Mouse (Mus musculus) megakaryocyte progenitor cell, adult 5-6 weeks (primary cell): ENCODE results near the gene Sorbs1. TPM values are rescaled to one million over a fixed set of nuclear protein-coding genes. Genes with fewer than 3 reads are reported as not detected.

Experiments used
- ATAC-seq: replicated peaks from 2 replicates; pipeline ENCODE4 v1.8.0; 2016; ENCODE audit warnings: mild to moderate bottlenecking, moderate TSS enrichment, inconsistent platforms; ENCODE audit not compliant: poor library complexity
- total RNA-seq, 2 experiments: library from RNA; stranded (forward) in 1 of 2; stranded (reverse) in 1 of 2; fragments of 157-497, 149-512 nt in 1 of 2; fragments of 200-1000 nt in 1 of 2; gene quantifications; 2 replicates each; pipeline versions ENCODE4 v1.2.3 to v1.2.4; 2015 to 2017

The Sorbs1 gene
- total RNA-seq, 2 experiments from 2014 or later = 0.42 to 3.3 TPM

- no peak for ATAC-seq
These were observed 797 bp upstream of the Sorbs1 start for GRCm38 (mm10) chr19:40514376-40514775.

DNA sequence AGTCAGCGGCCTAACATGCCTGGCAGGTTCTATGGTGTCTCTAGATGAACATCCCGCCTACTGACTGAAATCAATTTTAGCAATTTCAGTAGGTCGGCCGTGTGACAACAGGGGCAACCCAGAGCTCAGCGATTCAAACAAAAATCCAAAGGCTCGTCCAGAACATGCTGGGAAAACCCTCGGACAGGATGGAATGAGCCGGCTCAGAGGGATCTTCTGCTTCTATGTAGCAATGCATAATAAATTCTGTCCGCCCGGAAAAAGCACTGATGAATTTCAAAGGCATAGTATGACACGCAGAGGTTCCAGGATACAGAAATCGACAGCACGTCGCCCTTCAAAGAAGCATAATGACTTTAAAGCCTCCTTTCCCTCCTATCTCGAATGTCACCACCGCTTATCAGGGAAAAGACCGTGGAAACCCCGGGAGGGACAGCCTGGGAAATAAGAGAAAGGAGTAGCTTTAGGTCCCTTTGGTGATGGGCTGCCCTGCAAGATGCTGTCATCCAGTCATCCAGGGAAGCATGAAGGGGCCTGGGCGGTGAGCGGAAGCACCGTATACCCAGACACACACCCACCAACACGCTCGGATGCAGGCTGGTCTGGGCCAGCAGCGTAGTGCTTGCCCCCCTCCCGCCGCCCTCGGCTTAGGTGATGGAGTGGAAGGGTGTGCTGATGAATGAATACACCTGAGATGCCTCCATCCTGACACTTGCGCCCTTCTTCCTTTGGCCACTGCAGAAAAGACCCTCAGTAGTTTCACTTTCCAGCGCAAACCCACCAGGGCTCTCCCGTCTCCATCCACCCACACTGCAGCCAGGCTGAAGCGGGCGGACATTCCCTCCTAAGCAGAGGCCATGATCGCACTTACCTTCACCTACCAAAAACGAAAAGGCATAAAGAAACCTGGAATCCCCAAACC is 818 bp downstream of the Sorbs1 start:
- ATAC-seq = peak; percentile 29

DNA sequence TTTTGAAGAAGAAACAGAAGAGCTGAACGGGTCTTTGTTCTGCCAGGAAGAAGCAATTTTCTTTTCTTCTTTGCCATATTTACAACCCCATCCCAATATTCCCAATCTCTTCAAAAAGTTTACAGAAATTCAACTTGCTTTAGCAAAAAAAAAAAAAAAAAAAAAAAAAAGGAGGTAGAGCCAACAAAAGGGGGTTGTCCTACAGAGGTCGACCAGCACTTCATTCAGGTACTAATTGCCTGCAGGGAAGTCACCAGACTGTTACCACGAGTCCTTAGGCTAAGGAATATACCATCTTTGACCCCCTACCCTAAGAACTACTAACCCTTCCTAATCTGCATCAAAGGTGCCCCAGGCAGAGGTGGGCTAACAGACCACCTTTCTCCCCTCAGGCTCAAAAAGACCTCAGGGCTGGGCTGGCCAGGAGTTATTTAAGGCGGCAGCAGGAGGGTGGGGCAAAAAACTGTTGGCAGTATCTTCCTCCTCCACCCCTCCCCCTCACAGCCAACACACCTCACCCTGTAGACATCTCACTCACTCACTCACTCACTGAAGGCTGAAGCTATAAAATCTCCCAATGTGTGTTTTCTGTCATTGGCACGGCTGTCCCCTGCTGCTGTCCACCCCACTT is 1.8 kb downstream of the Sorbs1 start:
- peak; percentile 29; the same call in 1 of the 2 replicates for ATAC-seq

- ATAC-seq = no peak
These were observed 2.5 kb downstream of the Sorbs1 start for GRCm38 (mm10) chr19:40511100-40511439.

DNA sequence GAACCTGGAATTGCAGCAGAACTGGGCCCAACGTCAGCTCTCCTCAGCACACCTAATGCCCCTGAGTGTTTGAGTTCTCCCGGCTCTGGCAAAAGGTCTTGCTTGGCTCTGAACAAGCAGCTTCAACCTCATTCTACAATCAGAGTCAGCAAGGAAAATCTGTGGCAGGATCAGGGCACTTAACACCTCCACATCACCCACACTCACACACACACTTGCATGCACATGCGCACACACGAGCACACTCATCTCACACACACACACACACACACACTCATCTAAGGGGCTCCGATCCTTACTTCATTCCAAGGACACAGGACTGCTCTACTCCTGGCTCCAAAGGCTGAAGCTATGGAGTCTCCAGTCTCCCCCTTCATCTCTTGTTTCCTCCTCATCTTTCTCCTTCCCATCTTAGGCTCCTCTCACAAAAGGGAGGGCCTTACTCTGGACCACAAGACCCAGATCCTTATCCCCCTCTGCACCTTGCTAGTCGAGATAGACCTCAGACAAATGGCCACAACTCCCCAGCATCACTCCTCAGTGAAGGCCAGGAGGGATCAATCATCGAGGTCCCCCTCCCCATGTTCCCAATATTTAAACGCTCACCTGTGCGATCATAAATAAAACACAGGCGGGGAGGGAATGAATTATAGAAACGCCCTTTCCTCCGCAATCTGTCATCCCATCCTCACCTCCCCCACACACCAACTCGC is 3.0 kb downstream of the Sorbs1 start:
- ATAC-seq = no peak

DNA sequence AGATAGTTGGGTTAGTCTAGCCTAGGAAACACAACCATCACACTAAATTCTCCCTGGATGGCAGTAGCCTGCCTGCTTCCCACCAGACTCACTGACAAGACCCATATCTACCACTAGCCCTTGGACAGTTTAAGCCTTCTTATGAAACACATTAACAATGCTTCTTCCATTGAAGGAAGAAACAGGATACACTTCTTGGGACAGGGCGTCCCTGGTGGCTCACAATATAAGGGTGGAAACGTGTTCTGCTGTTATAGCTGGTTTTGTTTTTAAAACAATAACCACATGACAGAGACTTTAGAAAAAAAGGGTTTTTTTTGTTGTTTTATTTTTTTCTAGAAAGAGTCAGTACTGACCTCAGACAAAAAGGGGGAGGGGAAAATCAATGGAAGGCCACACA is 4.3 kb downstream of the Sorbs1 start:
- ATAC-seq = no peak

DNA sequence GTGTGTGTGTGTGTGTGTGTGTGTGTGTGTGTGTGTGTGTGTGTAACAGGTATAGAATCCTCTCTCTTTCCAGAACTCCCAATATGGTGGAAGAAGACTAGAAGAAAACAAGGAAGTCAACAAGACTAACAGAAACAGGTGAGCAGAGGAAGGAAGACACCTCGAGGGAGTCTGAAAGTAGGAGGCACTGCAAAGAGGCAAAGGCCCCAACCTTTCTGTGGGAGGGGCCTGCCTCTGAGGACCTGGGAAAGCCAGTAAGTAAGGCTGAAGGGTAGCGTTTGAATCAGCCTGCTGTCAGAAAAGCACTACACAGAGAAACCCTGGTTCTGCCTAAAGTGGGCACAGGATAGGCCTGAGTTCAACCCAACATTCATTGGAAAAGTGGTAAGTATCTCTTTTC is 4.7 kb downstream of the Sorbs1 start:
- no peak for ATAC-seq

DNA sequence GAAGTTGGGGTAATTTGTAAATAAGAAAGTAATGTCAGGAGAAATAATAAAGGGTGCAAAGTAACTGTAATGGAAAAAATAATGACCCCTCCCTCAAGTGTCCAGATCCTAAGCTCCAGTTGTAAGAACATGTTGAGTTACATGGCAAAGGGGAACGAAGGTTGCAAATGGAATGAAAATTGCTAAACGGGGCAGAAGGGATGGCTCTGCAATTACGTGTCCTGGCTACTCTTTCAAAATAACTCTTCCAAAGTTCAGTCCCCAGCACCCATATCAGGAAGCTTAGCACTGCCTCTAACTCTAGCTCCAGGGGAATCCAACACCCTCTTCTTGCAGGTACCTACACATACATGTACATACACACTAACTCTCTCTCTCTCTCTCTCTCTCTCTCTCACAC is 6.6 kb downstream of the Sorbs1 start:
- no peak for ATAC-seq

DNA sequence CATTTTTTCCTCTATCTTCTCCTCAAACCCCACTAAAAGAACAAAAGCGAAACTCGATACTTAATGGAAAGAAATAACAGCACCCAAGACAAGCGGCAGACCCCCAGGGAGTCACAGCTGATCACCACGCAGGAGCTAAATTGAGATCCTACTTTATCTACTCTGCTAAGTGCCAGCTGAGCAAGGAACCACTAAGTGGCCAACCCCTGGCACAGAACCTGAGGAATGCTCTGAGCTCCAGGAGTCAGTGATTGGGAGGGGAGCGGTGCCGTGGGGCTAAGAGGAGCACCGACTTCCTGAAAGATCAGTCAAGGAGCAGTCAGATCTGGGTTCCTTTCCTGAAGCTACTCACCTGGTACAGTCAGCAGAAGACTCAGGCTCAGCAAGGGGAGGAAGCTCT is 9.2 kb downstream of the Sorbs1 start:
- no peak for ATAC-seq

DNA sequence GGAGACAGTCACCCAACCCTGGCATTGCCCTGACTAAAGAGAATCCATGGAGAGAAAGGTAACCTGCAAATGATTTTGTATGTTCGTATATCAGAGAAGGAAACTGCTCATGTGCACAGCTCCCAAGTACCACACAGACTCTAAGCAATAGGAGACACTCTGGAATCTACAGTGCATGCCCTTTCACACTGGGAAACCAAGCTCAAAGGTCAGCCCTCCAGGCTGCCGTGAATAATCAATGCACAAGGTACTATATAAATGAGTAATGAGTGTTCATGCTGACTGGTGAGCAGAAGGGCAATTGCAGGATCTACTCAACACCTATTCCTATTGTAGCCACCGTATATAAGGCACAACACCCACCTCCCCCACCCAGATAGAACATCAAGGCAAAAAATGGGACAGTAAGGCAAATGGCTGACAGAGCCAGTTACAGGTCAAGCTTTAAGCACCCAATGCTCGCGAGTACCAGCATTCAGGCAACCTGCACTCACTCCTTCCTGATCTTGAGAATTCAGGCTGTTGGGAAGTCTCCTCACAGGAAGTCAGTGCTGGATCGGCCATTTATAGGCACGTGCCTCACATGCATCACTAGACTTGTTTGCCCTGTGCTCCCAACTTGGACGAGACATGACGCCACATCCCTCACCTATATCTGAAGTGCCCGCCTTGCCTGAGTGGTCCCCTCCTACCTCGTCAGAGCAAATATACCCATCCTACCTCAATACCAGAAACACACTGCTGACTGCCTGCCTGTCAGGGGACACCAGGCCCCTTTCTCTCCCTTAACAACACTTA is 13.4 kb downstream of the Sorbs1 start:
- no peak for ATAC-seq

DNA sequence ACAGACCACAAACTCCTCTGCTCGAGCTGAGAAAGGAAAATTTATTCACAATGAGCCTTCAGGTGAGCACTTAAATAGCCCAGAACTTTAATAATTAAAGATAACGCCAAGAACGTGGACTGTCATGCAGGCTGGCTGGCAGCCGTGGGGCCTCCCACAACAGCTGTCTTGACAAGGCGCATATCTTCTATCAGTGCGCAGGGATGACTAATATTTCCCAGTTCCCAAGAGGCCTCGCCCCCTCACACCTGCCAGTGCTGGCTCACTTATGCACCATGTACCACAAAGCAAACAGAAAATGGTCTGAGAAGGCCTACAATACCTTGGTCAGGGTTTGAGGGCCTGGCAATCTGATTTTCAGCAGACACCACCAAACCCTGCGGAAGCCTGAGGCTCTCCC is 14.4 kb downstream of the Sorbs1 start:
- peak; percentile 23; the same call in 1 of the 2 replicates for ATAC-seq

GRCm38 (mm10) chr19:40498162-40498725 is 15.3 kb downstream of the Sorbs1 start:
- no peak for ATAC-seq

- ATAC-seq = no peak
These were observed 16.9 kb downstream of the Sorbs1 start for GRCm38 (mm10) chr19:40496509-40497267.

DNA sequence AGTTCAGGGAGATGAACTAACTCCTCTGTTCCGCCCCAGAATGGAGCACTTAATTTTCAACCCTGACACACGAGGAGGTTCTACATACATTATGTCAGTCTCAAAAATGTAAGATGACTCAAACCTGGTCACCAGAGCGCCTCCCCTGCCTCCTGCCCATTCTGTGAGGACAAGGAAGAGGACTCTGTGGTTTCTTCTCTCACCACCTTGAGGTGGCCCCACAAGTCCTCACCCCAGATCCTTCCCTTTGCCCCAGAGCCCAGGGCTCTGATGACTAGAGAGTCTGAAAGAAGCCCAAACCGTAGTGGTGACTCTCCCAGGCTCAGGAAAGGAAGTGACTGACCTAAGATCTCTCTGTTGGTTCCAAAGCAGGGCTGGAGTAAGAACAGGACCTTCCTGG is 17.5 kb downstream of the Sorbs1 start:
- ATAC-seq = no peak

DNA sequence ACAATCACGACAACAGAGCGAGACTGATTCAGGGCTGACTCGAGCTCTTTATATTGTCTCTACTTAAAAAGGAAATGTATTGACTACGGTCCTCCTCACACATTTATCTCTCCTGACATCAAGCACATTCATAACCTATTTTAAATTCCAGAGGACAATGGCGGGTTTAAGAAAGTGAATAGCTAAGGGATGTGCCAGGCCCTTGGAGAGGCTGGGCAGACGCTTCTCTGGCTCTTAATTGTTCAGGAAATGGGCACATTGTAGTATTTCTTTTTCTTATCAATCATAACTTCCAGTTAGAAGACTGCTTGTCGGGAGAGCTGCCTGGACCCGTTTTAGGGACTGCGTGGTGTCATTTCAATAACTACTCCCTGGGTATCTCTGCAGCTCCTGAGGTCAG is 20.7 kb downstream of the Sorbs1 start:
- no peak for ATAC-seq

- ATAC-seq = no peak
These were observed 22.1 kb downstream of the Sorbs1 start for GRCm38 (mm10) chr19:40491442-40491841.

DNA sequence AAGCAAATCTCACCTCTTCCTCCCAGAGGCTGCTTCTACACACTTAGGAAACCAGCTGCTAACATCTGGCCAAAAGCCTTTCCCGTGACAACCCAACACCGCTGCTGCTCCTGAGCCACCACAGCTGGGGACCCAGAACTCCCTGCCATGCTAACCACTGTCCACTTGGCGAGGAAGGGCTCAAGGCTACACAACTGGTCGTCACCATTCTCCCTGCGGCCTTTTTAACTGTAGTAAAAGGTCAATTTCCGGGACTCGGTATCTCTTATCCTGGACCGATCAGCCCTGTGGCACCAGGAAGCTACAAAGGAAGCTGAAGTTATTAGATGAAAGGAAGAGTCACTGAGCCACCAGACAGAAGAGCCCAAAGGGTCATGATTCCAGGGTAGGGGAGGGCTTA is 22.8 kb downstream of the Sorbs1 start:
- no peak for ATAC-seq

- peak; percentile 15; the same call in 1 of the 2 replicates for ATAC-seq
These were observed 23.9 kb downstream of the Sorbs1 start for GRCm38 (mm10) chr19:40489633-40490032.

DNA sequence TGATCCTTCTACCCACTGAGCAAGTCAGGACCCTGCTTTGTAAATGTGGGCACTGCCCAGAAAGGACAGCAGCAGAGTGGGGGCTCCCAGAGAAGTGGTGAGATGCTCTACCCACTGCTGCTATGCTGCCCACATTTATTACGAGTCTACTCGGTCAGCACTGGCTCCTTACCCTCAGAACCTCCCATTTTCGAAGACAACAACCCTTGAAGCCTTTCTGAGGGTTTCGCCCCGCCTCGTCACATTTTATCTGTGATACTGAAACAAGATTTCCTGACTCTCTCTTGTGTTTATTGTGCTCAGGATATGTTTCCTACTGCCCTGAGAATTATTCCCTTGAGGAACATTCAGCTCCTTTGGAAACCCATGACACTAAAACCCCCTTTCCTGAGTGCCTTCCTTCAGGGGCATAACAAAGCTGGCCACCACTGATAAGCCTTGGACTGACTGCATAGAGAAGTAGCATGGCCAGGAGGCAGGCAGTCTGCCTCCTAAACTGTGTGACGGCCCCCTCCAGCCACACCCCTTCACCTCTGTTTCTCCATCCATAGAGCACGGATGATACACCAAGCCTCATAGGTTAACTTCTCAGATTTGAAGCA is 24.6 kb downstream of the Sorbs1 start:
- ATAC-seq = peak; percentile 69
